Mouse (Mus musculus) myocyte (in vitro differentiated cells): ENCODE results near the gene Nadsyn1.

Experiments used
- CEBPB ChIP-seq: IDR thresholded peaks from 2 replicates; pipeline ENCODE4 v1.6.1; 2011; ENCODE audit warnings: mild to moderate bottlenecking, moderate library complexity; ENCODE audit not compliant: poor library complexity, insufficient read depth, severe bottlenecking
- E2F4 ChIP-seq: IDR thresholded peaks from one replicate; pipeline ENCODE4 v1.6.1; 2011; ENCODE audit warnings: mild to moderate bottlenecking, control low read depth, moderate library complexity; ENCODE audit not compliant: insufficient read depth
- MAX ChIP-seq: IDR thresholded peaks from one replicate; pipeline ENCODE4 v1.6.1; 2011; ENCODE audit warnings: low read depth, mild to moderate bottlenecking, control low read depth
- MYOG ChIP-seq, 3 experiments: IDR thresholded peaks; one replicate each; pipeline ENCODE4 v1.6.1; 2011; ENCODE audit warnings: control low read depth in 2 of 3, low read depth in 2 of 3, mild to moderate bottlenecking in 2 of 3; ENCODE audit not compliant: insufficient read length in 2 of 3, control insufficient read depth in 1 of 3, insufficient read depth in 1 of 3
- POLR2A ChIP-seq: IDR thresholded peaks from one replicate; pipeline ENCODE4 v1.6.1; 2011; ENCODE audit warnings: low read depth, mild to moderate bottlenecking, control low read depth, moderate library complexity; ENCODE audit not compliant: insufficient read length
- POLR2AphosphoS2 ChIP-seq: IDR thresholded peaks from one replicate; pipeline ENCODE4 v1.6.1; 2011; ENCODE audit warnings: low read depth, control low read depth; ENCODE audit not compliant: insufficient read length
- TCF12 ChIP-seq: IDR thresholded peaks from one replicate; pipeline ENCODE4 v1.6.1; 2011; ENCODE audit warnings: mild to moderate bottlenecking, control low read depth; ENCODE audit not compliant: poor library complexity, insufficient read depth, severe bottlenecking
- TCF3 ChIP-seq: IDR thresholded peaks from one replicate; pipeline ENCODE4 v1.6.1; 2011; ENCODE audit warnings: low read depth, control low read depth; ENCODE audit not compliant: insufficient read length
- USF1 ChIP-seq: IDR thresholded peaks from one replicate; pipeline ENCODE4 v1.6.1; 2011; ENCODE audit warnings: low read depth, mild to moderate bottlenecking, control low read depth, moderate library complexity

- TF ChIP-seq TCF3 = no peak
- TF ChIP-seq TCF12 = no peak
- no peak for TF ChIP-seq USF1
- no peak for TF ChIP-seq POLR2A
- TF ChIP-seq MYOG (IDR thresholded peaks at IDR 0.05; ENCODE audit: control insufficient read depth in 1 of 3, insufficient read depth in 1 of 3, insufficient read length in 2 of 3, low read depth in 2 of 3) = no peak
- no peak for TF ChIP-seq MAX
- TF ChIP-seq E2F4 = no peak
- no peak for TF ChIP-seq POLR2AphosphoS2
- TF ChIP-seq CEBPB = no peak
Observed at GRCm38 (mm10) chr7:143834316-143834715, 11.7 kb upstream of the Nadsyn1 start.
